Mouse (Mus musculus) liver, adult 2 months (tissue): ENCODE measurements around the gene Chac2.
"Not testable (repeated sequence)": the region's sequence is repeated elsewhere in the genome, so short reads cannot be mapped to it uniquely, and the experiment has no call there.

Source experiments
- CTCF ChIP-seq: fragments of 200-500 bp; IDR thresholded peaks from 2 replicates; pipeline ENCODE4 v1.5.1; 2011; ENCODE audit warnings: low read depth, low read length, control low read depth
- POLR2A ChIP-seq: fragments of 200-500 bp; IDR thresholded peaks from 2 replicates; pipeline ENCODE4 v1.6.1; 2011; ENCODE audit warnings: low read length, control low read depth; ENCODE audit not compliant: insufficient read depth; ENCODE audit errors: extremely low read depth

DNA sequence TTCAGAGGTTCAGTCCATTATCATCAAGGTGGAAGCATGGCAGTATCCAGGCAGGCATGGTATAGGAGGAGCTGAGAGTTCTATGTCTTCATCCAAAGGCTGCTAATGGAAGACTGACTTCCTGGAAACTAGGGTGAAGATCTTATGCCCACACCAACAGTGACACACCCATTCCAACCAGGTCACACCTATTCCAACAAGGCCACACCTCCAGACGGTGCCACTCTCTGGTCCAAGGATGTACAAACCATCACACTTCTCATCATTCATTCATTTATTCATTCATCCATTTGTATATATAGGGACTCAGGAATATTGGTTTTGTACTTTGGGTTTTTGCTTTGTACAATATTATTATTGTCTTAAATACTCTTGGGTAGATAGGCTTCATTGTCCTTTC, 23.5 kb upstream of the Chac2 start:
- not testable (repeated sequence) for TF ChIP-seq CTCF, POLR2A
